Mouse (Mus musculus): ENCODE results near the gene Piezo1. TPM values are rescaled to one million over a fixed set of nuclear protein-coding genes. Genes with fewer than 3 reads are reported as not detected.

Gene Piezo1
- polyA plus RNA-seq, 3 experiments from 2014 or later, result 12.9 to 16.2 (median 14.5) TPM

GRCm38 (mm10) chr8:122484831-122485230 is 66.3 kb downstream of the Piezo1 start:
- no peak for ATAC-seq

- no peak for ATAC-seq
Observed at GRCm38 (mm10) chr8:122483877-122484276, 67.3 kb downstream of the Piezo1 start.

GRCm38 (mm10) chr8:122482448-122482847 is 68.7 kb downstream of the Piezo1 start:
- no peak for ATAC-seq

GRCm38 (mm10) chr8:122475580-122476320 is 75.4 kb downstream of the Piezo1 start, which contains the start of the genes Rnf166 and Ctu2:
Gene Rnf166 (minus strand): TSS chr8:122476064.
Gene Ctu2 (plus strand): TSS chr8:122476143.
- ATAC-seq, result peak; percentile 76

GRCm38 (mm10) chr8:122474951-122475560 is 76.1 kb downstream of the Piezo1 start:
- peak; percentile 10 for ATAC-seq

- peak; percentile 53 for ATAC-seq
Observed at GRCm38 (mm10) chr8:122473911-122474421, 77.2 kb downstream of the Piezo1 start.

GRCm38 (mm10) chr8:122470691-122471090 is 80.4 kb downstream of the Piezo1 start:
- no peak for ATAC-seq

- ATAC-seq, result no peak
Observed at GRCm38 (mm10) chr8:122469965-122470364, 81.2 kb downstream of the Piezo1 start.

- no peak for ATAC-seq
Observed at GRCm38 (mm10) chr8:122469407-122469806, 81.7 kb downstream of the Piezo1 start.

GRCm38 (mm10) chr8:122467816-122468215 is 83.3 kb downstream of the Piezo1 start:
- ATAC-seq, result no peak

GRCm38 (mm10) chr8:122464985-122465384 is 86.1 kb downstream of the Piezo1 start:
- no peak for ATAC-seq

- ATAC-seq, result peak; percentile 29
Observed at GRCm38 (mm10) chr8:122463651-122464640, 87.2 kb downstream of the Piezo1 start.

GRCm38 (mm10) chr8:122462510-122462909 is 88.6 kb downstream of the Piezo1 start:
- no peak for ATAC-seq

GRCm38 (mm10) chr8:122461473-122462148 is 89.5 kb downstream of the Piezo1 start:
- ATAC-seq, result no peak

- ATAC-seq, result peak; percentile 40
Observed at GRCm38 (mm10) chr8:122460524-122461472, 90.3 kb downstream of the Piezo1 start, which contains the start of gene Snai3. Gene Snai3 (minus strand): TSS chr8:122460733.

- ATAC-seq, result peak; percentile 66
Observed at GRCm38 (mm10) chr8:122459990-122460389, 91.1 kb downstream of the Piezo1 start.

GRCm38 (mm10) chr8:122459218-122459900 is 91.8 kb downstream of the Piezo1 start:
- no peak for ATAC-seq

- no peak for ATAC-seq
Observed at GRCm38 (mm10) chr8:122457171-122457570, 94.0 kb downstream of the Piezo1 start.

- ATAC-seq, result no peak
Observed at GRCm38 (mm10) chr8:122454409-122454808, 96.7 kb downstream of the Piezo1 start.

- no peak for ATAC-seq
Observed at GRCm38 (mm10) chr8:122452154-122452553, 99.0 kb downstream of the Piezo1 start.
